Mouse (Mus musculus) midbrain, postnatal 0 days (tissue): ENCODE results near the gene Pde9a. TPM values are rescaled to one million over a fixed set of nuclear protein-coding genes. Genes with fewer than 3 reads are reported as not detected.
A peak's percentile ranks its signal among the peaks of the same experiment; 100 is the strongest.

ENCODE experiments used
- ATAC-seq: fragments of 200-750 bp; cut with Nextera tagmentation; 2 replicates; pipeline ENCODE4 v1.8.0; 2017; ENCODE audit warnings: moderate number of reproducible peaks, mild to moderate bottlenecking, moderate TSS enrichment, moderate library complexity; ENCODE audit not compliant: low FRiP score
- DNase-seq: peaks from one replicate; pipeline ENCODE4 v3.0.0-alpha.2; 2015; ENCODE audit warnings: low spot score
- H3K27ac ChIP-seq: fragments of 300-500 bp; sonication (generic); 2 replicates; pipeline ENCODE4 v1.5.1; 2014; ENCODE audit warnings: low read depth, mild to moderate bottlenecking, low read length, mixed read lengths
- H3K27me3 ChIP-seq: fragments of 300-500 bp; sonication (generic); 2 replicates; pipeline ENCODE4 v1.6.1; 2014; ENCODE audit warnings: low read length, control low read depth, mixed read lengths; ENCODE audit not compliant: insufficient read depth
- H3K36me3 ChIP-seq: fragments of 300-500 bp; sonication (generic); 2 replicates; pipeline ENCODE4 v1.6.1; 2014; ENCODE audit warnings: low read length, control low read depth, mixed read lengths; ENCODE audit not compliant: insufficient read depth
- H3K4me1 ChIP-seq: fragments of 300-500 bp; sonication (generic); 2 replicates; pipeline ENCODE4 v1.6.1; 2014; ENCODE audit warnings: mild to moderate bottlenecking, control low read depth, antibody characterized with exemption, low read length, mixed read lengths; ENCODE audit not compliant: insufficient read depth
- H3K4me2 ChIP-seq: fragments of 300-500 bp; sonication (generic); 2 replicates; pipeline ENCODE4 v1.6.1; 2014; ENCODE audit warnings: low read depth, mild to moderate bottlenecking, low read length, mixed read lengths; ENCODE audit not compliant: poor library complexity, severe bottlenecking
- H3K4me3 ChIP-seq: fragments of 300-500 bp; sonication (generic); 2 replicates; pipeline ENCODE4 v1.5.1; 2014; ENCODE audit warnings: low read depth, mild to moderate bottlenecking, low read length, moderate library complexity
- H3K9ac ChIP-seq: fragments of 300-500 bp; sonication (generic); replicated peaks from 2 replicates; pipeline ENCODE4 v1.6.1; 2014; ENCODE audit warnings: mild to moderate bottlenecking, low read length, moderate library complexity, mixed read lengths; ENCODE audit not compliant: poor library complexity, severe bottlenecking
- H3K9me3 ChIP-seq: fragments of 300-500 bp; sonication (generic); 2 replicates; pipeline ENCODE4 v1.6.1; 2016; ENCODE audit warnings: low read length, control low read depth
- CTCF ChIP-seq: IDR thresholded peaks from 2 replicates; pipeline ENCODE4 v1.5.1; 2016; ENCODE audit warnings: antibody characterized with exemption, mild to moderate bottlenecking
- WGBS: fragments of 180-500 bp; shearing (Covaris S2); extraction: QIAGEN DNeasy Blood & Tissue Kit; methylation state at CpG from one replicate; pipeline ENCODE4 v1.1.7; 2014; 5-methylcytosine and 5-hydroxymethylcytosine counted together
- polyA plus RNA-seq: library from polyadenylated mRNA; unstranded; fragments of >200 nt; fragmentation: Nextera tagmentation; extraction: Ambion mirVana; gene quantifications from 2 replicates; pipeline ENCODE4 v1.2.1, GENCODE M21; 2015
- total RNA-seq: library from RNA; depleted of rRNA; stranded (reverse); fragments of >200 nt; gene quantifications from 2 replicates; pipeline ENCODE4 v1.2.3, GENCODE M21; 2014

The Pde9a gene
- total and polyA plus RNA-seq, 2 experiments from 2014 or later = 32.2 to 40.2 TPM

DNA sequence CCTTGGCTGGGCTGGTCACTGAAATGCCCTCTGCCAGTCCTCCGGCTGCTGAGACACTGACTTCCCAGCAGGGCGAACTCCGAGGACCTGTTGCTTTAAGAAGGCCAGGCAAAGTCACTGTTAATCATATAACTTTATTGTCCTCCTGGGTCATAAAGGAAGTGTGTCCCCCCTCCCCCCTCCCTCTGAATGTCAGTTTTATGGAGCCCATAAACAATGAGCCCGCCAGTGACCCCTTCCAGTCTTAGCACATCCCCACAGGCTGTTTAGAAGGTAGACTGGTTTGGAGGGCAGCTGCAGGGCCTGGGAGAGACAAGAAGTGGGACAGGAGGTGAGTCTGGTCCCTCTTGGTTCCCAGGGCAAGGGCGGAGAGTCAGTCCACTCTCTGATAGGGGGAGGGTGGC, 46.9 kb downstream of the Pde9a start:
- no peak for ATAC-seq
- no peak overlapping the region for H3K4me3 ChIP-seq
- H3K27ac ChIP-seq = no peak overlapping the region
- no peaks in the 10 kb centered on the region for H3K27me3 ChIP-seq
- no peak overlapping the region for H3K9ac ChIP-seq
- H3K4me2 ChIP-seq = no peak overlapping the region
- peaks cover 15% of the 10 kb centered on the region for H3K4me1 ChIP-seq
- H3K9me3 ChIP-seq = no peaks in the 10 kb centered on the region
- 69% methylated on average over 5 of the region's 5 CpGs for WGBS
- TF ChIP-seq CTCF = no peak
- no peak for DNase-seq
- peaks cover 10% of the 10 kb centered on the region for H3K36me3 ChIP-seq

DNA sequence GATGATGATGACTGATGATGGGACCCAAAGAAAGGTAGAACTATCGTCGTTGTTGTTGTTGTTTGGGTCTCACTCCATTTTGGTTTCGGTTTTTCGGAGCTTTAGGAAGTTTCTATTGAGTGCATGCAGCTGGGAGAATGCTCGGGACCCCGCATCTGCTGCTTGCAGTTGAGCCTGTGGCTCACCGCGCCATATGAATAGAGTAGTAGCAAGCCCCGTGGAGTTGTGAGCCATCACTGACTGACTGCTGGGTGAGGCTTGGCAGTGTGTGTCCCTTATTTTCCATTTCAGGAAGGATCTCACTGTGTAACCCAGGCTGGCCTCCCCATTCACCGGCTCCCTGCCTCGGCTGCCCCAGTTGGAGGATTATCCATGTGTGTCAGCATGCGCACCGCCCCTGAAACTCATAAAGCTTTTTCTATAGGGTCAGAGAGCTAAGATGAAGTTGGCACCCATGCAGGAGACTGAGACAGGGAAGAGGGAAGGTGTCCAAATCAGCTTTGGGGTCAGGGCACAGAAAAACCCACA, 47.5 kb downstream of the Pde9a start:
- ATAC-seq = no peak
- H3K4me2 ChIP-seq = no peak overlapping the region
- no peak overlapping the region; the same call in 1 of the 2 replicates for H3K27ac ChIP-seq
- no peaks in the 10 kb centered on the region for H3K9me3 ChIP-seq
- peaks cover 15% of the 10 kb centered on the region for H3K4me1 ChIP-seq
- no peaks in the 10 kb centered on the region for H3K27me3 ChIP-seq
- DNase-seq = no peak
- TF ChIP-seq CTCF = no peak
- WGBS = 48% methylated on average over 13 of the region's 13 CpGs
- H3K9ac ChIP-seq = no peak overlapping the region
- peaks cover 10% of the 10 kb centered on the region; the same call in 1 of the 2 replicates for H3K36me3 ChIP-seq
- H3K4me3 ChIP-seq = no peak overlapping the region

DNA sequence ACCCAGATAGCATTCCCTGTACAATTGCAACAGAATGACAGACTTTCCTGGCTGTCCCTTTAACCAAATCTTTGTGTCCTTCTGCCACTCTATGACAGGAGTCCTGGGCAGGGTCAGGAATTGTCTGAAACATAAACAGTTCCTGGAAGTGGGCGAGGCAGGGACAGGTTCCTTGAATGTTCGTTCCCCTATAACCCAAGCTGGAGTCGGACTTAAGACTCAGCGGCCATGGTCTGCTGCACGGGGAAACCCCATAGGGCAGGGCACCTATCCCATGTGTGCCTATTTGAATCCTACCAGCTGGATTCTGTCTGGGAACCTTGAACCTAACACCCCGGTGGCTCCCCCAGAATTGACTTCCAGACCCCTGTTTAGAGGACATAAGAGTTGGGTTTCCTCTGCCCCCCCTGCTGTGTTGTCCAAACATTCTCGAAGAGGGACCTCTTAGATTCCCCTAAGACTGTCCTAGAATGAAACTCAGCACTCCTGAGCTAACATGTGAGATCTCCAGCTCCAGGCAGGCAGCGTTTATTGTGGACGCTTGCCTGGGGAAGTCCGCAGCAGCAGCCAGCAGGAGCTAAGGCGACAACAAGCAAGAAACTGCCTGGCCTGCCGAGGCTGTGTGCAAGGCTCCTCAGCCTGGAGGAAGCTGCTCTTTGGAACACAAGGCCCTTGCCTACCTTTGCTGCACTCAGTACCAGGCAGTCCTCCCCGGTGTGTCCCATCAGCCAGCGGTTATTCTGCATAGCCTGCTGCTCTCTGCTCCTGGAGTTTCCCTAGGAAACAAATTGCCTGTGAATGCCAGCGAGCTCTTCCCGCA, 48.2 kb downstream of the Pde9a start:
- H3K4me2 ChIP-seq = peak overlapping the region; percentile 28
- 13% methylated on average over 16 of the region's 16 CpGs for WGBS
- H3K27ac ChIP-seq = peak overlapping the region; percentile 69; the same call in 1 of the 2 replicates
- no peaks in the 10 kb centered on the region for H3K27me3 ChIP-seq
- TF ChIP-seq CTCF = no peak
- H3K4me1 ChIP-seq = peaks cover 15% of the 10 kb centered on the region
- ATAC-seq = no peak
- H3K9me3 ChIP-seq = no peaks in the 10 kb centered on the region
- H3K4me3 ChIP-seq = no peak overlapping the region
- DNase-seq = peak; percentile 25
- peaks cover 10% of the 10 kb centered on the region; the same call in 1 of the 2 replicates for H3K36me3 ChIP-seq
- H3K9ac ChIP-seq = peak overlapping the region; percentile 37; the same call in 1 of the 2 replicates

DNA sequence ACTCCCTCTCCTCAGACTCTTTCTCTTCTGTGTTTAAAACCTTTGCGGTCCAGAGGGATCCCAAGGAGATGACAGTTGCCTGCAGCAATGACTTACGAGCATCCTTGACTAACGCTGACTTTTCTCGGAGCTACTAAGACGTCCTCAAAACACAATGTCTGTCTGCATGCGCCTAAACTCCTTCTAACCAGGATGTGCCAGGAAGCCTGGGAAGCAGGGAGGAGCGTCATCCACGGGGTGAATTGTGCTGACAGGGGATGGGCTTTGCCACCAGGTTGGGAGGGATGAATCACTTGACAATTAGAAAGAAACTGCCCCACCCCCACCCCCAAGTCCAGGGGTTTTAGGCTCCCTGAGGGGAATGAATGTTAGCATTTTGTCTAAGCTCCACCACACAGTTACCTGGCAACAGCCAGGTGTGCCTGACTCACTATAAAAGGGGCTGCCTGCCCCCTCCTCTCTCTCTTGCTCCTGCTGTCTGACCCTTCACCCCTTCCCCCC, 48.9 kb downstream of the Pde9a start:
- Histone ChIP-seq H3K4me1 (peaks cover 15% of the 10 kb centered on the region), H3K4me3 (no peak overlapping the region), H3K4me2 (peak overlapping the region; percentile 28), H3K27ac (peak overlapping the region; percentile 69; the same call in 1 of the 2 replicates), H3K36me3 (peaks cover 9% of the 10 kb centered on the region; the same call in 1 of the 2 replicates), H3K9me3 (no peaks in the 10 kb centered on the region), H3K27me3 (no peaks in the 10 kb centered on the region), H3K9ac (0 out of 2 replicates have a peak overlapping the region, but pooled peaks have one; percentile 37)
- TF ChIP-seq CTCF = no peak
- DNase-seq (no peak), ATAC-seq (no peak)
- WGBS = 10% methylated on average over 8 of the region's 8 CpGs

DNA sequence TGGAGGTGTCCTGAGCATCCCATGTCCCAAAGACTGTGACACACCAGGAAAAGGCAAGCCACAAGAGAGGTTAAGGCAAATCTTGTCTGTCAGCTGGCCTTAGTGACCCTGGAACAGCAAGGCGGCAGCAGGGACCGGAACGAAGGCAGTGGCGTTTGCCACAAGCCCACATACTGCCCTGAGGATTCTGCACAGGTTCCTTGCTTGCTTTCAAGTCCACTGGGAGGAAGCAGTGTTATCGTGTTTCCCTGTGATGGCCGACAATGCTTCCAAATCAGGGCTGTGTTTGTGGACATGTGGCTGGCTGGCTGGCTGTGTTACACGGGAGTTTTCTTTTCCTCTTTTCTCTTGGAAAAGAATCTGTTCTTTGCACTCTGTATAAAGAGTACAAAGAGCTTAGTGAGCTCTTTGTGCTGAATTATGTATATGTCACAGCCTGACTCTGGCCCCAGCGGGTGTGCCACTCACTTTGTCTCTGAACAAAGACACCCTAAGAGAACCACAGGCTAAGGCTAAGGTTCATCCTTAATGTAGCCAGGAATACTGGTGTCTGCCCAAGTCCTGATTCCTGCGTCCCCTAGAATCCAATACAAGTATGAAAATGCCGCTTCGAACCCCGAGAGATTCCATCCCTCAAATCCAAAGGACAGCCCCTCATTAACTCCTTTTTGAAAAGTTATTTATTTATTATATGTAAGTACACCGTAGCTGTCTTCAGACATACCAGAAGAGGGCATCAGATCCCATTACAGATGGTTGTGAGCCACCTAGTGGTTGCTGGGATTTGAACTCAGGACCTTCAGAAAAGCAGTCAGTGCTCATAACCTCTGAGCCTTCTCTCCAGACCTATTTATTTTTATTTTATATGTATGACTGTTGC, 50.2 kb downstream of the Pde9a start:
- no peak overlapping the region for H3K4me2 ChIP-seq
- ATAC-seq (no peak), DNase-seq (no peak)
- H3K27ac ChIP-seq = no peak overlapping the region
- no peaks in the 10 kb centered on the region for H3K9me3 ChIP-seq
- no peak overlapping the region for H3K4me3 ChIP-seq
- 28% methylated on average over 13 of the region's 13 CpGs for WGBS
- no peak overlapping the region for H3K9ac ChIP-seq
- H3K27me3 ChIP-seq = no peaks in the 10 kb centered on the region
- H3K36me3 ChIP-seq = 0 out of 2 replicates have a peak, but pooled peaks cover 5% of the 10 kb centered on the region
- TF ChIP-seq CTCF = peak; percentile 63
- H3K4me1 ChIP-seq = peaks cover 15% of the 10 kb centered on the region
